Mouse (Mus musculus): Measurements from ENCODE around the gene Defa2.
"Not testable (repeated sequence)": the region's sequence is repeated elsewhere in the genome, so short reads cannot be mapped to it uniquely, and the experiment has no call there.

Gene Defa2

GRCm38 (mm10) chr8:21378215-21378614 lies at the start of gene Defa2:
Defa2 (plus strand) TSS chr8:21378515.
- not testable (repeated sequence) for DNase-seq (ENCODE audit: low spot score)

- not testable (repeated sequence) for DNase-seq (ENCODE audit: low spot score)
Measured at GRCm38 (mm10) chr8:21391511-21391910, 13.2 kb downstream of the Defa2 start, which contains the start of gene Defa33. Defa33 (plus strand) TSS chr8:21391811.

GRCm38 (mm10) chr8:21427111-21427510 lies 48.8 kb downstream of the Defa2 start, which contains the start of gene Defa36:
Defa36 (plus strand) TSS chr8:21427411.
- DNase-seq (ENCODE audit: low spot score) = not testable (repeated sequence)

Measured in ovary, postnatal 14 days (tissue).